Mouse (Mus musculus) kidney, postnatal 10 days (tissue): ENCODE measurements around the gene Tert.

Experiments used
- DNase-seq: peaks from one replicate; pipeline ENCODE4 v3.0.0; 2021; ENCODE audit warnings: mixed read lengths

The Tert gene

DNA sequence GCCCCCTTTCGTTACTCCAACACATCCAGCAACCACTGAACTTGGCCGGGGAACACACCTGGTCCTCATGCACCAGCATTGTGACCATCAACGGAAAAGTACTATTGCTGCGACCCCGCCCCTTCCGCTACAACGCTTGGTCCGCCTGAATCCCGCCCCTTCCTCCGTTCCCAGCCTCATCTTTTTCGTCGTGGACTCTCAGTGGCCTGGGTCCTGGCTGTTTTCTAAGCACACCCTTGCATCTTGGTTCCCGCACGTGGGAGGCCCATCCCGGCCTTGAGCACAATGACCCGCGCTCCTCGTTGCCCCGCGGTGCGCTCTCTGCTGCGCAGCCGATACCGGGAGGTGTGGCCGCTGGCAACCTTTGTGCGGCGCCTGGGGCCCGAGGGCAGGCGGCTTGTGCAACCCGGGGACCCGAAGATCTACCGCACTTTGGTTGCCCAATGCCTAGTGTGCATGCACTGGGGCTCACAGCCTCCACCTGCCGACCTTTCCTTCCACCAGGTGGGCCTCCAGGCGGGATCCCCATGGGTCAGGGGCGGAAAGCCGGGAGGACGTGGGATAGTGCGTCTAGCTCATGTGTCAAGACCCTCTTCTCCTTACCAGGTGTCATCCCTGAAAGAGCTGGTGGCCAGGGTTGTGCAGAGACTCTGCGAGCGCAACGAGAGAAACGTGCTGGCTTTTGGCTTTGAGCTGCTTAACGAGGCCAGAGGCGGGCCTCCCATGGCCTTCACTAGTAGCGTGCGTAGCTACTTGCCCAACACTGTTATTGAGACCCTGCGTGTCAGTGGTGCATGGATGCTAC is at the start of gene Tert:
Gene Tert (plus strand): TSS at position 167 of the 805 bp plus-strand sequence.
- DNase-seq, result peak; percentile 76

- no peak for DNase-seq
Observed at GRCm38 (mm10) chr13:73577277-73577676, 49.4 kb upstream of the Tert start.

DNA sequence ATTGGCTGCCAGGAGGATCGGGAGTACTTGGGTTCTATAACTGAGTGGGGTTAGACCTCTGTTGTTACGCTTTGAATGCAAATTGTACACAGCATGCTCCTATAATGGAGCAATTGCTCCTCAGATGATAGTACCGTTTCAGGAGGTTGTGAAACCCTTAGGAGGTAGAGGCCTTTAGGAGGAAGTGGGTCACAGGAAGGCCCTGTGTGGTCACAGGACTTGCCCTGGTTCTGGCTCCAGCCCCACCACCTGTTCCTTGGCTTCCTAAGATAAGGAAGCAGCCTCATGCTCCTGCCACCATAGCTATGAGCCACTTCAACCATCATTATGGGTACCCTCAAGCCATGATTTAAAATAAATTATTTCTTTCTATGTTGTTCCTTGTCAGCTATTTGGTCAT is 35.2 kb upstream of the Tert start:
- DNase-seq, result no peak

- DNase-seq, result no peak
Observed at GRCm38 (mm10) chr13:73592546-73592945, 34.2 kb upstream of the Tert start.

GRCm38 (mm10) chr13:73596276-73596675 is 30.4 kb upstream of the Tert start:
- DNase-seq, result no peak

GRCm38 (mm10) chr13:73600217-73600616 is 26.5 kb upstream of the Tert start:
- DNase-seq, result no peak

GRCm38 (mm10) chr13:73603046-73603445 is 23.7 kb upstream of the Tert start:
- no peak for DNase-seq

- peak; percentile 99 for DNase-seq
Observed at GRCm38 (mm10) chr13:73603522-73604155, 23.1 kb upstream of the Tert start, which contains the start of gene Clptm1l. Gene Clptm1l, plus strand, starts transcription at chr13:73604006.

DNA sequence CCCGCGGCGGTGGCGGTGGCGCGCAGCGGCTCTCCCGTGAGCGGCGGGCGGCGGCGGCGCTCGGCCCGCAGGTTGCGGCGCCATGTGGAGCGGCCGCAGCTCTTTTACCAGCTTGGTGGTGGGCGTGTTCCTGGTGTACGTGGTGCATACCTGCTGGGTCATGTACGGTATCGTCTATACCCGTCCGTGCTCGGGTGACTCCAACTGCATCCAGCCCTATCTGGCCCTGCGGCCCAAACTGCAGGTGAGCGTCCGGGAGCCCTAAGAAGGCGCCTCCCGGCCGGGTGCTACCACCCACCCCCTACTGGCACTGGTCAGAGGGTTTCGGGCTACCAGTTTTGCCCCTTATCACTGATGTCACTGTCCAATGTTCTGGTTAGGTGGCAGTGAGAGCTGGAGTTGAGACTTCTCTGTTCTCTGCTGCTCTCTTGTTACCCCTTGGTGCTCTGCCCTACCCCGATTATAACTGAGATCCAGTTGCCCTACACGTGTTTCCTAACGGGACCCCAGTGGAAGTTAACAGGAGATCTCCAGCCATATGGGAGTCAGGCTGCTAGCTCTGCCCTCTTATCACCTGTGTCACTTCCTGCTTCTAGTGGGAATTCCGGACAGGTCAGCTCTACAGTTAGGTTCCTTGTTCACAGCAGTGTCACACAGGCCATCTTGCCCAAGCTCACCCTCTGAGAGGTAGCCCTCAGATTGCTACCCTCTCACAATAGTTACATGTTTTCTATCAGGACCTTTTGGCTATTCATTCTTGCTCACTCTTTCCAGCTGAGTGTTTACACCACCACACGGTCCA is 22.4 kb upstream of the Tert start:
- DNase-seq, result no peak

DNA sequence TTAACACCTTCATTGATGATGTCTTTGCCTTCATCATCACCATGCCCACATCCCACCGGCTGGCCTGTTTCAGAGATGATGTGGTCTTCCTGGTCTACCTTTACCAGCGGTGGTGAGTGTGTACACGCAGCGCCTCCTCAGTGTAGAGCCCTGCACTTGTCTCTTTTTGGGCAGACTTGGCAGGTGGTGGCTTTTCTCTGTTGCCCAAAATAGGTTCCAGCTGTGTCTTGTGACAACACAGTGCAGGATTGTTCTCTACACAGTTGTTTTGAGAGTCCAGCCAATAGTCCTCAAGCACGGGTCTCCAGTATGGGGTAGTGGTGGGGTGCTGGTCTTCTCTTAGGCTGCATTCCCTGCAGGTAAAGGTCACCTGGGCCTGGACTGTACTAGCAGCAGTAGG is 8.3 kb upstream of the Tert start:
- no peak for DNase-seq

- no peak for DNase-seq
Observed at GRCm38 (mm10) chr13:73620637-73621036, 6.1 kb upstream of the Tert start.

DNA sequence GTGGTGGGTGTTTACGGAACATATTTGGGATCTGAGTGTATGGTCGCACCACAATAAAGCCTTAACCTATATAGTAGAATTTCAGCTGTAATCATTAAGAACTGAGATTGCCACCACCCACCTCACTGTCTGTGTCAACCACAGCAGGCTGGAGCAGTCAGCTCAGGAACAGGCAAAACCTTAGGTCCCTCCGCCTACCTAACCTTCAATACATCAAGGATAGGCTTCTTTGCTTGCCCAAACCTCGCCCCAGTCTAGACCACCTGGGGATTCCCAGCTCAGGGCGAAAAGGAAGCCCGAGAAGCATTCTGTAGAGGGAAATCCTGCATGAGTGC is 334 bp upstream of the Tert start:
- no peak for DNase-seq

DNA sequence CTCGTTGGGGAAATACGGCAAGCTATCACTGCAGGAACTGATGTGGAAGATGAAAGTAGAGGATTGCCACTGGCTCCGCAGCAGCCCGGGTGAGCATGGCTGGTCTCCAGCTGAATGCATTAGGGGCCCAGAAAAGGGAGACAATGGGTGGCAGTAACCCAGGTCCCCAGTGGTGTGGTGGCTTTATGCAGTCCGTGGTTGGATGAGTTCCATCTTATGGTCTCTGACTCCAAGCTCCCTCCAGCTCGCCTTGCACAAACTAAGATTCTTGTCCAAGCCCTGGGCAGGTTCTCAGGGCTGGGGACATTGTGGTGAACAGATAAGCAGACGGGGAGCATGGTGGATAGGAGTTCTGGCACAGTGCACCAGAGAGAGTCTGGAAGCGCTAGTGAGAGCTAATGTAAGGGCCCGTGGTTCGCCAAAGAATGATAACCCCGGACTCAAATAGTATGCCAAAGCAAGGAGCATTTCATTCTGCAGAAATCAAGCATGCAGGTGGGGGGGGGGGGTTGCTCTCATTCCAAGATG is 1.9 kb downstream of the Tert start:
- no peak for DNase-seq

GRCm38 (mm10) chr13:73631837-73632236 is 5.1 kb downstream of the Tert start:
- DNase-seq, result no peak

DNA sequence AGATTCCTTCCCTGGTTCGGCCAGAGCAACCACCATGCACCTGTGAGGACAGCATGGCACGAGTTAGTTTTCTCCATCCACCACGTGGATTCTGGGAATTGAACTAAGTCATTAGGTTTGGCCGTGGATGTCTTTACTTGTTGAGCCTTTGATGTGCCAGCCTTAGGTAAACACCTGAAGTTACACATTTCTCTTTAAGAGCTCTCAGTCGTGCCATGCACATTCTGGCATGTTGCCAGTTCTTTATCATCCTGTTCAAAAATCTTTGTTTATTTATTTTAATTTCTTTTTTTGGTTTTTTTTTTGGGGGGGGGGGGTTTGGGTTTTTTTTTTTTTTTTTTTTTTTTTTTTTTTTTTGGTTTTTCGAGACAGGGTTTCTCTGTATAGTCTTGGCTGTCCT is 11.1 kb downstream of the Tert start:
- DNase-seq, result no peak

GRCm38 (mm10) chr13:73641296-73641695 is 14.6 kb downstream of the Tert start:
- DNase-seq, result no peak

- peak; percentile 80 for DNase-seq
Observed at GRCm38 (mm10) chr13:73646397-73647087, 19.8 kb downstream of the Tert start.

- DNase-seq, result no peak
Observed at GRCm38 (mm10) chr13:73653266-73653665, 26.6 kb downstream of the Tert start.

GRCm38 (mm10) chr13:73654976-73655375 is 28.3 kb downstream of the Tert start:
- no peak for DNase-seq

DNA sequence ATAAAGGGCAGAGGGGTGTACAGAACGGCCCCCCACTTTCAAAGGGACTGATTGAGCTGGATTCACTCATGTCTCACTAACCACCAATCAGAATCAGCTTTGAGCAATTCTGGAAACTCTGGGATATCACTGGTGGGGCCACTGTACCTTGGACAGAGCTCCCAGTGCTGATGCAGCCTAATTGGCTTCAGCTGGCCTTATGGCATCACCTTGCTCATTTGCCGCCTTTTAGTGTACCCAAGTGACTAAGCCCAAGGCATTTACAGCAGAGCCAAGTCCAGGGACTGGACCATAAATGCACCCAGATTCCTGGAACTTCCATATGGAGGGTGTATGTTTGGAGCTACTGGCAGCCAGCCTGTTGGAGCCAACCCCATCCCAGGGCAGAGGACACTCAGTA is 32.2 kb downstream of the Tert start:
- DNase-seq, result no peak

GRCm38 (mm10) chr13:73660163-73660695 is 33.5 kb downstream of the Tert start:
- DNase-seq, result no peak

DNA sequence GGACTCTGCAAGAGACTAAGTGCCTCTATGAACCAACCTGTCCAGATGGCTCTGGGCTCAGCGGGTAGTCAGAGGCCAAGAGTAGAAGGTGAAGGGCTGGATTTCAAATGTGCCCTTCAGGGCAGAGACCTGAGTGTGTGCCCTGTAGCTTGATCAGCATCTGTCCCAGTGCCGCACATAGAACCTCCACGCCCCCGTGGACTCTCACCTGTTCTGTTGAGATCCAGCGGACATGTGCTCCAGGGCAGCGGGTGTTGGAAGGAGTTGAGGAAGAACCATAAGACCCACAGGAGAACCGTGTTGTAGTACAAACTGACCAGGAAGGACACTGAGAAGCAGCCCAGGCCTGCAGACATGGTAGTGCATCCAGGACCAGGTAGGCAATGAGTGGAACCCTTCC is 48.5 kb downstream of the Tert start:
- peak; percentile 42 for DNase-seq

- peak; percentile 34 for DNase-seq
Observed at GRCm38 (mm10) chr13:73677853-73678252, 51.1 kb downstream of the Tert start, which contains the start of gene Slc6a18. Gene Slc6a18, minus strand, starts transcription at chr13:73678023.
